Mouse (Mus musculus) liver, adult 2 months (tissue): ENCODE measurements around the gene Gm49384. TPM values are rescaled to one million over a fixed set of nuclear protein-coding genes. Genes with fewer than 3 reads are reported as not detected.

Source experiments
- DNase-seq: peaks from one replicate; pipeline ENCODE4 v3.0.0-alpha.2; 2011; ENCODE audit warnings: low read depth, low spot score; ENCODE audit errors: extremely low read depth
- H3K27ac ChIP-seq: fragments of 200-500 bp; replicated peaks from 2 replicates; pipeline ENCODE4 v1.5.1; 2012; ENCODE audit warnings: low read depth, mild to moderate bottlenecking, control low read depth, inconsistent platforms, low read length; ENCODE audit not compliant: insufficient read depth
- H3K27me3 ChIP-seq: fragments of 200-500 bp; 2 replicates; pipeline ENCODE4 v1.6.1; 2012; ENCODE audit warnings: mild to moderate bottlenecking, moderate library complexity, low read length, inconsistent platforms; ENCODE audit not compliant: control insufficient read depth, insufficient read depth
- H3K36me3 ChIP-seq: fragments of 200-500 bp; 2 replicates; pipeline ENCODE4 v1.6.1; 2012; ENCODE audit warnings: low read length, inconsistent platforms; ENCODE audit not compliant: control insufficient read depth, insufficient read depth
- H3K4me1 ChIP-seq: fragments of 200-500 bp; 2 replicates; pipeline ENCODE4 v1.6.1; 2011; ENCODE audit warnings: low read length; ENCODE audit not compliant: control insufficient read depth, insufficient read depth
- H3K4me3 ChIP-seq: fragments of 200-500 bp; 2 replicates; pipeline ENCODE4 v1.5.1; 2011; ENCODE audit warnings: low read depth, mild to moderate bottlenecking, control low read depth, low read length, moderate library complexity; ENCODE audit not compliant: insufficient read depth
- H3K79me2 ChIP-seq: fragments of 200-500 bp; 2 replicates; pipeline ENCODE4 v1.6.1; 2012; ENCODE audit warnings: inconsistent platforms, mild to moderate bottlenecking, low read length, moderate library complexity; ENCODE audit not compliant: control insufficient read depth, insufficient read depth
- H3K9ac ChIP-seq: fragments of 200-500 bp; 2 replicates; pipeline ENCODE4 v1.6.1; 2012; ENCODE audit warnings: low read depth, mild to moderate bottlenecking, control low read depth, inconsistent platforms, low read length
- CTCF ChIP-seq: fragments of 200-500 bp; IDR thresholded peaks from 2 replicates; pipeline ENCODE4 v1.5.1; 2011; ENCODE audit warnings: low read depth, low read length, control low read depth
- POLR2A ChIP-seq: fragments of 200-500 bp; IDR thresholded peaks from 2 replicates; pipeline ENCODE4 v1.6.1; 2011; ENCODE audit warnings: low read length, control low read depth; ENCODE audit not compliant: insufficient read depth; ENCODE audit errors: extremely low read depth
- WGBS: fragments of 180-500 bp; shearing (Covaris S2); methylation state at CpG from one replicate; pipeline ENCODE4 v1.1.7; 2018; 5-methylcytosine and 5-hydroxymethylcytosine counted together
- polyA plus RNA-seq: library from polyadenylated mRNA; depleted of rRNA; stranded (reverse); fragments of >200 nt; gene quantifications from 2 replicates; pipeline ENCODE4 v1.2.3, GENCODE M21; 2012
- total RNA-seq: library from RNA; depleted of rRNA; stranded (reverse); fragments of >200 nt; gene quantifications from 2 replicates; pipeline ENCODE4 v1.2.3, GENCODE M21; 2014

Gm49384 gene
- total and polyA plus RNA-seq, 2 experiments: 0.87 to 0.92 TPM

DNA sequence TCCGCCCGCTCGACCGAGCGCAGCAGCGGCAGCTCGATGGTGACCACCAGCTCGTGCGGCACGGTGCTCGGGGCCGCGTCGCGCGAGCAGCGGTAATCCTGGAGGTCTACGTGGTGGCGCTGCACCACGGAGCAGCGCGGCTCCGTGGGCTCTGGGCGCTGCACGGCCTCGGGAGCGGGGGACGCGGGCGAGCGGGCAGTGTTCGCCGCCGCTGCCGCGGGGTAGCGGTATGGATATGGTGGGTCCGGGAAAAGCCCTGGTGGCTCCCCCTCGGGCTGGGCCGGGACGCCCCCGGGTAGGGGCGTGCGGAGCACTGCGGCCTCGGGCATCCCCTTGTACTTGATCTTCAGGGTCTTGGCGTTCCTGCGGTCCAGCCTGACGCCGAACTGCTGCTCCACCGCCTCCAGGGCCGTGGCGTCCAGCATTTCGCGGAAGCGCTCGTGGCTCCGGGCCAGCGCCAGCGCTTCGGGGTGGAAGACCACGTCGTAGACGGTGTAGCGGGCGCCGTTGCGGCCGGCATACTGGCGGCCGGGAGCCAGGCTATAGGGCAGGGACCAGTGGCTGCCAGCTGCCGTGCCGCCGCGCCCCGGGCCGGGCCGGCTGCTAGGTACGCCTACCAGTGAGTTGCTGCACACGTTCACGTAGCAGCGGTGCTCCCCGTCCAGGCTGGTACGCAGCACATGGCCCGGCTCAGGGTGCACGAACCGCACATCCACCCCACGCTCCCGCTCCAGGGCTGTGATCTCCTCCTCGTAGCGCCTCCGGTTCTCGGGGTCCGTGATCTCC lies 6.5 kb downstream of the Gm49384 start:
- peak; percentile 35 for DNase-seq
- TF ChIP-seq CTCF: no peak
- TF ChIP-seq POLR2A: no peak
- Histone ChIP-seq H3K27me3 (no peaks in the 10 kb centered on the region), H3K27ac (peak overlapping the region; percentile 84), H3K36me3 (peaks cover 7% of the 10 kb centered on the region), H3K9ac (peak overlapping the region; percentile 98), H3K4me1 (peaks cover 5% of the 10 kb centered on the region; the same call in 1 of the 2 replicates), H3K4me3 (peak overlapping the region; percentile 93), H3K79me2 (peaks cover 4% of the 10 kb centered on the region; the same call in 1 of the 2 replicates)
- under 1% methylated on average over 92 of the region's 94 CpGs for WGBS

DNA sequence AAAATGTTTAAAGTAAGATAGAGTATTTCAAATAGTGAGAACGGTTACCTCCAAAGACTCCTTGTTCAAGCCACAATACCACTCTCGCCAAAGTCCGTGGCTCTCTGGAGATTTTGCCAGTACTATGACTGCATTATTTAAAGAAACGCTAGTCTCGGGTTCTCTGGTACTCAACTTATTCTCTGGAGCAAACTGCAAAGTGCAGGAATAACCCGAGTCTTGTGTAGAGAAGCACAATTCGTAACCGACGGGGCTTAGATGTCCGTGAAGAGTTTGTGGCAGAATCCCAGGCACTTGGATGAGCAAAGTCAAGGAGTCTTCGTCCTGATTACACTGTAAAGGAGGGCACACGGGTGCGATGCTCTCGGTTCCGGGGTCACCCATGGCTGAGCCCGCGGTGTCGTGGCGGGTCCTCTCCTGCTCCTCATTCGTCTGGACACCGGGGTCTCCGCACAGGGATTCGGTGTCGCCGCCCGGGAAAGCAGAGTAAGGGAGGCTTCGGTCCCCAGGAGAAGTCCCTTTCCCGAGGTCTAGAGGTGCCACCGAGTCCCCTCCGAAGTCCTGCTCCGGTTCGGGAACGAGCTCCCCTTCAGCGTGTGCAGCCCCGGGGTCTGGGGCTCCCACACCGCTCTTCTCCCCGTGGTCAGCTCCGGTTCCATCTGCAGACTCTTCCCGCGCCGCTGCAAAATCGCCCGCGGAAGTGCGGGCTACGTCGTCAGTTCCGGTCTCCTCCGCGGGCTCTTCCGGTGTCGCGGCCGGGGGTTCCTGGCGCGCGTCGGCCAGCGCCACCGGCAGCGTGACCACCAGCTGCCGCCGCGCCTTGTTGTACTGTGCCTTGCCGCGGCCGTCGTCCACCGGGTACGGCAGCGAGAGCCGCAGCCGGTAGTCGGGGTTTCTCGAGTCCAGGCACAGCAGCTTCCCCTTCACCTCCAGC lies 7.4 kb downstream of the Gm49384 start, which contains the start of gene Gm49383:
TSS of gene Gm49383 (minus strand) at position 661 of the 934 bp plus-strand sequence.
- TF ChIP-seq POLR2A: peak; percentile 85
- no peak for TF ChIP-seq CTCF
- DNase-seq: peak; percentile 58
- Histone ChIP-seq H3K4me1 (peaks cover 5% of the 10 kb centered on the region; the same call in 1 of the 2 replicates), H3K36me3 (peaks cover 7% of the 10 kb centered on the region), H3K27me3 (no peaks in the 10 kb centered on the region), H3K4me3 (peak within 1 kb of the TSS; percentile 93), H3K79me2 (peaks cover 4% of the 10 kb centered on the region; the same call in 1 of the 2 replicates), H3K27ac (peak within 1 kb of the TSS; percentile 84), H3K9ac (peak within 1 kb of the TSS; percentile 98)
- WGBS: under 1% methylated on average over 75 of the region's 75 CpGs

DNA sequence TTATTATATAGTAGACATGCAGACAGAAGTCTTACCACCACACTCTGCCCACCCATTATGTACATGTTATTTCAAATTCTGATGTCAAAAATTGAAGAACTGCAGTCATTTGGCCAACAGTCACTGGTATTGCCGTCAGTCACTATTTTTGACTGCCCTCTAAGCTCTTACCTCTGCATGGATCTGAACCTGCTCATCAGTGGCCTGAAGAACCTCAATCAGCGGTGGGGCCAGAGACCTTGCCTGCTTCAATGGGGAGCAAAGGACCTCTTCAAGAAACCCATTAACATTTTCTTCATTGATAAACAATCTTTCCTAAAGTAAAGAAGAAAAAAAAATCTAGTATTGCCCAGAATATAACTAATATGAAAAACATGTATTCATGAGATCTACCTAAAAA lies 11.4 kb downstream of the Gm49384 start:
- no peak for TF ChIP-seq POLR2A
- TF ChIP-seq CTCF: no peak
- WGBS: 91% methylated on average over 2 of the region's 2 CpGs

DNA sequence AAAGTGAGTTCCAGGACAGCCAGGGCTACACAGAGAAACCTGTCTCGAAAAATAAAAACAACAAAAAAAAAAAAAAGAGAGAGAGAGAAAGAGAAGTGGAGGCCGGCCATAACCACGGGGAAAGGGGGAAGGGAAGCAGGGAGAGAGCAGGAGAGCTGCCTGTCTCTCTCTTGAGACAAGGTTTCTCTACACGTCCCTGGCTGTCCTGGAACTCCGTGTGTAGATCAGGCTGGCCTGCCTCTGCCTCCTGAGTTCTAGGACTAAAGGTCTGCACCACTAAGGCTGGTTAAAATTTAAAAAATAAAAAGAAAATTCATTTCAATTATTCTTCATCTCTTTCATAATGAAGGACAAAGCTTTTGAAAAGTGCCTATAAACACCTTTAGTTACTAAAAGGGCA lies 12.7 kb downstream of the Gm49384 start:
- H3K4me1 ChIP-seq: peaks cover 10% of the 10 kb centered on the region
- WGBS: 87% methylated on average over 5 of the region's 5 CpGs
- H3K79me2 ChIP-seq: no peaks in the 10 kb centered on the region; the same call in 1 of the 2 replicates
- no peak overlapping the region for H3K9ac ChIP-seq
- no peak overlapping the region for H3K4me3 ChIP-seq
- no peak for DNase-seq
- no peak overlapping the region for H3K27ac ChIP-seq
- no peaks in the 10 kb centered on the region for H3K27me3 ChIP-seq
- no peak for TF ChIP-seq POLR2A
- TF ChIP-seq CTCF: no peak
- H3K36me3 ChIP-seq: no peaks in the 10 kb centered on the region; the same call in 1 of the 2 replicates

More for the DNA sequence above, 11.4 kb downstream of the Gm49384 start:
- H3K79me2 ChIP-seq: peaks cover 4% of the 10 kb centered on the region; the same call in 1 of the 2 replicates
- H3K9ac ChIP-seq: no peak overlapping the region
- no peaks in the 10 kb centered on the region for H3K27me3 ChIP-seq
- H3K4me3 ChIP-seq: no peak overlapping the region
- H3K27ac ChIP-seq: no peak overlapping the region
- peaks cover 2% of the 10 kb centered on the region for H3K4me1 ChIP-seq
- no peak for DNase-seq
- no peaks in the 10 kb centered on the region; the same call in 1 of the 2 replicates for H3K36me3 ChIP-seq

DNA sequence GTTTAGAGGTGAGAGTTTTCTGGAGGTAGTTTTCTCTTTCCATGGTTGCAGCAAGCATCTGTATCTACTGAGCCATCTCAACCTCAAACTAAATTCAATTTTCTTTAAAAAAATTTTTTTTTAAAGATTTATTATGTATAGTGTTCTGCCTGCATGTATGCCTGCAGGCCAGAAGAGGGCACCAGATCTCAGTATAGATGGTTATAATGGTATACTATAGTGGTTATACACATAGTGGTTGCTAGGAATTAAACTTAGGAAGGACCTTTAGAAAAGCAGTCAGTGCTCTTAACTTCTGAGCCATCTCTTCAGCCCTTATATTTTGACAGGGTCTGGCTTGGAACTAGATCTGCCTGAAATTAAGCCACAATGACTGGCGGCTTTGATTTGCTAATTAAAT lies 13.5 kb downstream of the Gm49384 start:
- 0 out of 2 replicates have a peak, but pooled peaks have one; percentile 2 for TF ChIP-seq CTCF
- TF ChIP-seq POLR2A: no peak
- Histone ChIP-seq H3K36me3 (no peaks in the 10 kb centered on the region; the same call in 1 of the 2 replicates), H3K27ac (no peak overlapping the region), H3K4me3 (no peak overlapping the region), H3K9ac (no peak overlapping the region), H3K79me2 (peaks cover under 1% of the 10 kb centered on the region; the same call in 1 of the 2 replicates), H3K27me3 (no peaks in the 10 kb centered on the region), H3K4me1 (peaks cover 10% of the 10 kb centered on the region)
- DNase-seq: no peak
- 97% methylated on average over 1 of the region's 1 CpGs for WGBS
